Mouse (Mus musculus) brain, embryonic 14.5 days (tissue): ENCODE results near the gene Pgap3.
A peak's percentile ranks its signal among the peaks of the same experiment; 100 is the strongest.

Experiments used
- CTCF ChIP-seq: fragments of 200-500 bp; IDR thresholded peaks from 2 replicates; pipeline ENCODE4 v1.5.1; 2012; ENCODE audit warnings: inconsistent platforms, mild to moderate bottlenecking, moderate library complexity, borderline replicate concordance; ENCODE audit not compliant: insufficient read depth, insufficient read length; ENCODE audit errors: extremely low read depth
- POLR2A ChIP-seq: fragments of 200-500 bp; IDR thresholded peaks from 2 replicates; pipeline ENCODE4 v1.6.1; 2012; ENCODE audit warnings: mild to moderate bottlenecking, inconsistent platforms, borderline replicate concordance; ENCODE audit not compliant: poor library complexity, insufficient read depth, insufficient read length, severe bottlenecking; ENCODE audit errors: extremely low read depth

DNA sequence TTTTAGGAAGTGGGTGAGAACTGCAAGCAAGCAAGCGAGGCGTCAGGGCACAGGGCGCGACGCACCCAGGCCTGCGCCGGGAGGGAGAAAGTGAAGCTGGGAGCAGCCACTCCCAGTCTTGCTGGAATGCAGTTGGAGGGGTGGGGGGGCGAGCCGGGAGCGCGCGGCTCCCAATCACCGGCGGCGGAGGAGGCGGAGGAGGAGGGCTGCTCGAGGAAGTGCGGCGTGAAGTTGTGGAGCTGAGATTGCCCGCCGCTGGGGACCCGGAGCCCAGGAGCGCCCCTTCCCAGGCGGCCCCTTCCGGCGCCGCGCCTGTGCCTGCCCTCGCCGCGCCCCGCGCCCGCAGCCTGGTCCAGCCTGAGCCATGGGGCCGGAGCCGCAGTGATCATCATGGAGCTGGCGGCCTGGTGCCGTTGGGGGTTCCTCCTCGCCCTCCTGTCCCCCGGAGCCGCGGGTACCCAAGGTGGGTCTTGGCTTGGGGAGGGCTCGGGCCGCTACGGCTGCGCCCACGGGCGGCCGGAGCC is 12.0 kb upstream of the Pgap3 start, which contains the start of gene Erbb2:
- TF ChIP-seq POLR2A (peak; percentile 52; the same call in 1 of the 2 replicates), CTCF (no peak)
